Mouse (Mus musculus) CD4-positive, CD25-positive, alpha-beta regulatory T cell, adult 2 months (primary cell): ENCODE measurements around the gene Primpol.

Source experiments
- DNase-seq: peaks from one replicate; pipeline ENCODE4 v3.0.0-alpha.2; 2012; ENCODE audit warnings: low read depth, low spot score

Primpol gene

DNA sequence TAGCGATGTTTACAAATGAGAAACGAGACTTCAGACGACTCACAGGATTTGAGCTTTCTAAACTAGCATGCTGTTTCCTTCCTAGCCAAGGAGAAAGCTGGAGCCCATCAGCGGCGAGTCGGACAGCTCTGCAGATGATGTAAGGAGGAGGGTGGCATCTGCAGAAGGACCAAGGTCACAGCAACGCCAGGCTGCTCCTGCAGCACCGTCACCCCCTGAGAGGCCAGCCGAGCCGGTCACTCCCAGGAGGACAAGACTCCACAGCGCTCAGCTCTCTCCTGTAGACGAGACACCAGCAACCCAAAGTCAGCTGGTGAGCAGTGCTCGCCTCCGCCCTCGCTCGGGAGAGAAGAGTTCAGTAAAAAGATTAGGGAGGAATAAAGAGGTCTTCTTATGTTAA is 54.7 kb downstream of the Primpol start:
- no peak for DNase-seq

DNA sequence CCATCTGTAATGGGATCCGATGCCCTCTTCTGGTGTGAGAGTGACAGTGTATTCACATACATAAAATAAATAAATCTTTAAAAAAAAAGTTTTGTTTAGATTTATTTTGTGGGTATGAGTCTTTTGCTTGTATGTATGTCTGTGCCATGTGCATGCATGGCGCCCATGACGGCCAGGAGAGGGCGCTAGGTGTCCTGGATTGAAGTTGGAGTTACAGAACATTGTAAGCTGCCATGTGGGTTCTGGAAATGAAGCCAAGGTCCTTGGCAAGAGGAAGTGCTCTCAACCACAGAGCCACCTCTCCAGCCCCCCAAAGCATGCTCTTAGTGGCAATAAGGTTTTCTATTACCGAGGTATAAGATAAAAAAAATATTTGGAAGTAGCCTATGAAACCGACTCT is 57.6 kb downstream of the Primpol start:
- DNase-seq, result peak; percentile 57

DNA sequence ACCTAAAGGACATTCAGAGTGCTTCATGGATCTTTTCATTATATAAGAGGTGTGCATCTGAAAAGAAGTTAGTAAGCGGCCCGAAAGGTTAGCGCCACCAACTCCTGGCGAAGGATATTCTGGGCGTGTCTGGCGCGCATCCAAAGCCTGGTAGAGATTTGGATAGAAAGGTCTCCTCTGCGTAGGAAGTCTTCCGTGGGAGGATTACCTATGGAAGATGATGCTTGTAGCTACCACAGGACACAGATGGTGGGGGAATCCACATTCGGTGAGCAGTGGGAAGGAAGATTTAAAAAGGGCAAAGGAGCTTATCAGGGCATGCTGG is 64.6 kb downstream of the Primpol start:
- DNase-seq, result peak; percentile 37

DNA sequence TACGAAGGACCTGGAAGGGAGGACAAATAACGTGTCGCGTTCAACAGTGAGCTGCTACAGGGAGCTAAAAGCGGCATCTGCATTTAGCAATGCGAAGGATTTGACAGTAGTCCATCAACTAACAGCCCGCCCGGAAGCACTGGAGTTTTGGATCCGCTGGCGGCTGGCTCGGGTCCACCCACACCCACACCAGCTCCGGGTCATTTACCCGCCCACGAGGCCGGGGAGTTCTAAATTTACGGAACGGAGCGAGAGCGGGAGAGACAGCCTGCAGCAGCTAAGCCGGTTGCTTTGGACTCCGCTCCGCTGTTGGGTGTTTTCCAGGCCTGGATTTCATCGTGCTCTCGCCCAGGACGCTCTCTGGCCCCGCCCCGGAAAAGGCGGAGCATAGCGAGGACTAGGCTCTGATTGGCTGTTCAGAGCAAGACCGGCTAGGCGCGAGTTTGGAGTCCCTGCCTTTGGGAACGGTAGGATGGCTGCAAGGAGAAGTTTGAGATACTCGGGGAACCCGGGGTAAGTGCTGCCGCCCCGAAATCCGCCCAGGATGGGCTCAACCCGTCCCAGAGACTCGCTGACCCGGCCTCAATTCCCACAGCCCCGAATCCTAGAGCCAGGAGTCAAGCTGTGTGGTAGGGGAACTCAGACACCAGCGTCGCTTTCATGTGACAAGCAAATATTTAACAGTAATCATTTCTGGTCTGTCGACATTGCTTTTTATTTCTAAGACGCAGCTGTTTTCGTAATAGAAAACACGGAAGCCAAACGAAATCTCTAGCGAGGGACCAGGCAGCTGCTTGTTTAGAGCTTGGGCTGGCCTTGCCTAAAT is 65.2 kb downstream of the Primpol start, which contains the start of gene Cenpu:
Gene Cenpu, plus strand, starts transcription at position 414 of the 826 bp plus-strand sequence.
- DNase-seq, result peak; percentile 99

DNA sequence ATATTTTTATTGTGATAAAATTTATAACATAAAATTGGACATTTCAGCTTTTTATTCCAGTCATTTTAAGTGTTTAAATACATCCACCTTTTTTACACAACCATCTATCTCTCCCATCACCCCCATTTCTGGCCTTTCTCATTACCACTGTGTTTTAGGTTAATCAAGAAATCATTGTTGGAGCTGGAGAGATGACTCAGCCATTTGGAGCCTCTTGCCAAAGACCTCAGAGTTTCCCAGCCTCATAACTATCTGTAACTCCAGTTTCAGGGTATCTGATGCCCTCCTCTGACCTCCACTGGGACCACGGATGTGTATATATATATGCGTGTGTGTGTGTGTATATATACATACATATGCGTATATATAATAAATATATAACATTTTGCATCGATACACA is 66.0 kb downstream of the Primpol start:
- DNase-seq, result peak; percentile 14

DNA sequence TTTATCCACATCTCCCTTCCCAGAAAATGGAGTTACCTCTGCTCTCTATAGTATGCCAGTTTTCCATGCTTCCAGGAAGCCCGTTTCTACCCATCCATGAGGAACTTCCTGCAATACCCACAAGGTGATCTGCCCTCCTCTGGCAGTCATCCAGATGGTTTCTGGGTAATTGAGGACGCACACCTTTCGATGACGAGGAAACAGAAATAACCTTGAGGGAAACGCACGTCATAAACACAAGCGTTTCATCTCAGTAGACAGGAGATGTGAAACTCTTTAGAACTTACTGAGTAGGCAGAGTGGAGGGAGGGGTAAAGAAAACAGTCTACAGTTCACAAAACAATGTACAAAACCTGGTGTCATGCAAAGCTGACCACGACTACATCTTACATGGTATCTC is 67.0 kb downstream of the Primpol start:
- peak; percentile 79 for DNase-seq

DNA sequence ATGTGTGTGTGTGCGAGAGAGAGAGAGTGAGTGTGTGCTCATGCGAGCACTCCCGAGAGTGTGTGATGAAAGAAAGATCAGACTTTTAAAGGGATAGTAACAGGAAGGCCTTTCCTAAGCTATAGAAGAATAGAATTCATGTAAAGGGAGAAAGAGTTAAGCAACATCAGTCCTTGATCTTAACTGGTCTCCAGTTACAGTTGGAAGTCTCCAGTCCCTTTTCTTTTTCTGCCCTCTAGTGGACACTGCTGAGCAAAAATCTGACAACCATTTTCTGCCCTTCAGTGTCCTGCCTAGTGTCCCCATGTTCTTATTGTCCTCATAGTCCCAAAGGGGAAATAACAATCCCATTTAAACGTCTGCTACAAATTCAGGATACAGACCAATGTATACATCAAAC is 69.8 kb downstream of the Primpol start:
- peak; percentile 65 for DNase-seq

DNA sequence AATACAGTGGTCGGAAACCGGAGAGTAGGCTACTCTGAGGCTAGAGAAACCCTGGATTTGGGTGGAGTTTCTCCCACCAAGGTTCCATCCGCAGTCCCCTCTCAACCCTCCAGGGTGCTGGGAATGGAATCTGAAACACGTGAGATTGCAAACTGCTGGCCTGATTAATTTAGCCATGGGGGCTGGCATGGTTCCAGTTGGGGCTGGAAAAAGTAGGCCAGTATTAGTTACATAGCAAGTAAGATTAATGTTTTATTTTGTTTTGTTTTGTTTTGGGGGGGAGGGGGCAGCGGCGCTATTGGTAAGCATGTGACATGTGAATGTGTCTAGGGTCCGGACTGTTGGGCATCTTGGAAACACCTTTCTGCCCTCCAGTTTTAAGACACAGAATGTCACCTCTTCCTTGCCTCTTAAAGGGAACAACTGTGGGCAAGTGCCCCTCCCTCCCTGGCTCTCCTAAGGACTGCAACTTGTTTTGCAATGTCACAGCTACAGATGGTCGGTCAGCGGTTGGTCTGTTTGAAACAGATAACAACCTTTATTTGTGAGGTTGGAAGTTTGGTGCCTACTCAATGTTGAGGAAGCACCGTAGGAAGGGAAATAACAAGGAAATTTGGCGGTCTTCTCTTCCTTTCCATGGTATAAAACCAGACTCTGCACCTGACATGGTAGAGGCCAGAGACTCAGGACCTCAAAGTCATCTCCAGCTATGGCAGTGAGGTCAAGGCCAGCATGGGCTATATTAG is 70.4 kb downstream of the Primpol start:
- no peak for DNase-seq

DNA sequence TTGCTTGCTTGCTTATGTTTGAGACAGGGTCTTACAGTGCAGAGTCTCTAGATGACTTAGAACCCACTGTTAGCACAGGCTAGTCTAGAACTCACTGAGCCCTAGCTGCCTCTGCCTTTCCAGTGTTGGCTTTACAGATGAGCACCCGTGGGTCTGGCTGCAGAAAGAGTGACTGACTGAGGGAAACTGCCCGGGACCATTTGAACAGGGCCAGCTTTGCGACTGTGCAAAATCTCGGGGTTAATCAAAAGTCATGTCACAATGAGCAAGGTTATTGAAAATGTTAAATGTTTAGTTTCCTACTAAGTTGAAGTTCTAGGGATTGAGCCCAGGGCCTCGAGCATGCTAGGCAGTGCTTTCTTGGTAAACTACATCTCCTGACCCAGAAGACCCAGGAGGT is 71.2 kb downstream of the Primpol start:
- no peak for DNase-seq

DNA sequence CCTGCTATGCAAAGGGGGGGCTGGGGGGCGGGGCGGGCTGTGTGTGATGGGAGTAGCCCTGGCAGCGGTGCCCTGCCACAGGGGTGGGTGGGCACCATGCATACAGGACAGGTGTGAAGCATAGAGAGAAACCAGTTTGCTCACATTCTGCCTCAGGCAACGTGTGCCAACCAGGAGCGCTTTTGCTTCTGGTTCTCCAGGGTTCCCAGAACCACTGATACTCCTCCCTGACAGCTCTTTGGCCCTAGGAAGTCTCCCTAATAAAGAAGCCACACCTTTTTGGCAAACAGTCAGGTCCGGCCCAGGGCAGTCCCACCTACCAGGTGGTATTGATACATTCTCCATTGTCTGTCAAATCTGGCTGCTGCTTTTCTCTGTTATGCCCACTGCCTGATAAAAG is 73.3 kb downstream of the Primpol start:
- DNase-seq, result no peak

DNA sequence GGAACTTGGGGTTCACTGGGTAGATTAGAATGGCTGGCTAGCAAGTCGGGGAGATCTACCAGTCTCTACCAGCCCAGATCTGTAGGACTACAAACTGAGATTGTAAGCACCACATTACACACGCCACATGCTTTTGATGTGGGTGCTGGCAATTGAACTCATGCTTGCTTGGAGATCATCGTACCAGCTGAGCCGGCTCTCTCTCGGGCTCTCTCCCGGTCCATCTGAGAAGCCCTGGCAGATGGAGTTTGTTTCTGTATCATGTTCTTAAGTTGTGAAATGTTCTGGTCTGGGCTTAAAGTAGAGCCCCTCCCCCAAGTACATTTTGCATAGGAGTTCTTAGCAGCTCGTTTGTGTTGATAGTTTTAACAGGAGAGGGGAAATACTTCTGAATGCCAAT is 73.8 kb downstream of the Primpol start:
- DNase-seq, result peak; percentile 19

DNA sequence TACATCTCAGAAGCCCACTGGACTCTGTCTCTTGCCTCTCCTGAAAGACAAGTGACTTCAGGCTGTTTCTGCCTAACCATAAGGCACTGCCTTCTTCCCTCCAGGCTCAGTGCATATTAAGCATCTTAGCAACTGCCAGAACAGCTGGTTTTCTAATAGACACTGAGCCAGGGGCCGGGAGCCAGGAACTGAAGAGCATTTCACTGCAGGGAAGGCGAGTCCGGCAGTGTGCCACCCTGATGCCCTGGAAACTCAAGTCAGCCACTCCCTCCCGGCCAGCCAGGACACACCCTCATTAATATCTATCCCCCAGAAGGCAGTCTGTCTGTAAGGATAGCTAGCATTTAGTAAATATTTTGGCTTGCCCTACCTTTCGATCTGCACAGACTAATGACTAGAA is 77.3 kb downstream of the Primpol start:
- DNase-seq, result no peak

DNA sequence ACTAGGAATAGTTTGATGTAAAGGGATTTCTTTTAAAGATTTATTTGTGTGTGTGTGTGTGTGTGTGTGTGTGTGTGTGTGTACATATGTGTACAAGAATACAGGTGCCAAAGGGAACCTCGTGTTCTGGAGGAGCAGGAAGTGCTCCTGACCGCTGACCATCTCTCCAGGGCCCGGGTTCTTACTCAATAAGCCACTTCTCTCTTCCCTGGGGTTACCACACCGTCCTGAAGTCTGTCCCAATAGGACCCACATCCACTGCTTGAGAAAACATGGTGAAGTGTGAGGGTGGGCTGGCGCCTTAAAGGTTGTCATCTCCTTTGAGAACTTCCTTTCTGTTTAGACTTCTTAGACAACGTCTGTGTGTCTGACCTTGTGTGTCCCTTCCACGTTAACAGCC is 83.1 kb downstream of the Primpol start:
- DNase-seq, result no peak

DNA sequence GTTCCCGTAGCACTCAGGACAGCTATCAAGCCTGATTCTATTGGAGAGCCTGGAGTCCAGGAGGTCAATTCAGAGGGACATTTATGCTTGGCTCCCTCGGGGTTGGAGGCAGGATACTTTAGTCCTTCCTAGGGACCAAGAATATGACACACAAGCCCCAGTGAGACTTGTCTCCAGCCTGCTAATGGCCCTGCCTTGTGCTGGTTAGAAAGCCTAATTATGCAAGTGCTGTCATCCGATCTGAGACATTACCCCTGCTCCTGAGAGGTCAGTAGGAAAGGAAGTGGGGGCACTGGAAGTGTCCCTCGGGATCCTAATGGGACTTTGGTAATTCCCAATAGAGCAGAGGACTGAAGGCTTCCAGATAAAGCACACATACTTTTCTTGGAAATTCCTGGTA is 86.5 kb downstream of the Primpol start:
- DNase-seq, result no peak

DNA sequence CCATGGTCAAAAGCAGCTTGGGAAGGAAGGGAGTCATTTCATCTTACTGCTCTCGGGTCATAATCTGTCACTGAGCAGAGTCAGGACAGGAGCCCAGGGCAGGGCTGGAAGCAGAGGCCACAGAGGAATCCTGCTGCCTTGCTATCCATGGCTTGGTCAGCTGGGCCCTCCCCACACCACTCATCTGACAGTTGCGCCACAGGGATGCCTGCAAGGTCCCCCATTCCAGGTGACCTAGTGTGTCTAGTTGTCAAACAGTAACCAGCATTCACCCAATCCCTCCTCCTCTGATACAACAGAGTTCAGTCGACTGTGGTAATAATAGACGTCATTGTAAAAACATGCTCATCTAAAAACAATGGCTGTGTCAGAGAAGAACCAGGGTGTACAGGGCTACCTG is 87.5 kb downstream of the Primpol start:
- no peak for DNase-seq

DNA sequence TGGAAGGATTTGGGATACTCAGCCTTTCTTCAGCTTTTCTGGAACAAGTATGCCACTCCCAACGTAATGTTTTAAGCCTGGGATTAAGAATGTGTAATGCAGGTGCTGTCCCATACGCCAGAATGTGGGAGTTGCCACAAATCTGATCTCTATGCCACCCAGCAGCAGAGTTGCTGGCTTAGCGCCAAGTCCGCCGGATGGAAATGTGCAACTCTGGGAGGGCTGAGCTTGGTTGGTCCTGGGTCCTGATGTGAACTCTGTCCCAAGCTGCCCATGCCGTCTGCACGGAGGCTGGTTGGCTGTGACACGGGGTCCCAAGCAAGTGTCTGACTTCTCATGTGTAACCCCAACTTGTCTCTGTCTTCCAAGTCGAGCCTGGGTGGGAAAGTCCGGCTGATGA is 90.2 kb downstream of the Primpol start:
- DNase-seq, result no peak

DNA sequence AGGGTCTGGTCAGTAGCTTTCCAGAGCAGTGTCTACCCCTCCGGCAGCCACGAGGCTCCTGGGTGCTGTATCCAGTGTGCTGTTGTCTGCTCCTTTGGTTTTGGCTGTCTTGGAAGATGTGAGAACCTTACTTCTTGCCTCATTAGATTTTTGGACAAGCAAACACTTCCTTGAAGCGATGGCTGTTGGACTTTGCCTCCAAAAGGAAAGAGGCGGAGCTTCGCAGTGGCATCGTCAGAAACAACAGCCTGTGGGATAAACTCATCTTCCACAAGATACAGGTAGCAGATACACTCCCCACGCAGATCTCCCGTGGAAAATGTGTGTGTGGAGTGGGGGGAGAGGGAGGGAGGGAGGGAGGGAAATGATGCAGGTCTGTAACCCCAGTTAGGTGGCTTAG is 90.9 kb downstream of the Primpol start:
- DNase-seq, result no peak
